Mouse (Mus musculus) gastrocnemius, postnatal 14 days (tissue): ENCODE measurements around the gene Fkbp9. TPM values are rescaled to one million over a fixed set of nuclear protein-coding genes. Genes with fewer than 3 reads are reported as not detected.

ENCODE experiments used
- DNase-seq: peaks from one replicate; pipeline ENCODE4 v3.0.0; 2021; ENCODE audit warnings: mixed read lengths
- intact Hi-C: fragments of 180-260 bp; cut with DNase I; formaldehyde crosslinking; loops from one replicate; pipeline ENCODE4 v1.15.1; 2025; ENCODE audit warnings: low total_unique reads
- total RNA-seq, 2 experiments: library from RNA; stranded (reverse); gene quantifications; 2 replicates each; pipeline ENCODE4 v1.2.3; 2021

The Fkbp9 gene
- total RNA-seq, 2 experiments from 2014 or later: 78.4 to 90.1 TPM

DNA sequence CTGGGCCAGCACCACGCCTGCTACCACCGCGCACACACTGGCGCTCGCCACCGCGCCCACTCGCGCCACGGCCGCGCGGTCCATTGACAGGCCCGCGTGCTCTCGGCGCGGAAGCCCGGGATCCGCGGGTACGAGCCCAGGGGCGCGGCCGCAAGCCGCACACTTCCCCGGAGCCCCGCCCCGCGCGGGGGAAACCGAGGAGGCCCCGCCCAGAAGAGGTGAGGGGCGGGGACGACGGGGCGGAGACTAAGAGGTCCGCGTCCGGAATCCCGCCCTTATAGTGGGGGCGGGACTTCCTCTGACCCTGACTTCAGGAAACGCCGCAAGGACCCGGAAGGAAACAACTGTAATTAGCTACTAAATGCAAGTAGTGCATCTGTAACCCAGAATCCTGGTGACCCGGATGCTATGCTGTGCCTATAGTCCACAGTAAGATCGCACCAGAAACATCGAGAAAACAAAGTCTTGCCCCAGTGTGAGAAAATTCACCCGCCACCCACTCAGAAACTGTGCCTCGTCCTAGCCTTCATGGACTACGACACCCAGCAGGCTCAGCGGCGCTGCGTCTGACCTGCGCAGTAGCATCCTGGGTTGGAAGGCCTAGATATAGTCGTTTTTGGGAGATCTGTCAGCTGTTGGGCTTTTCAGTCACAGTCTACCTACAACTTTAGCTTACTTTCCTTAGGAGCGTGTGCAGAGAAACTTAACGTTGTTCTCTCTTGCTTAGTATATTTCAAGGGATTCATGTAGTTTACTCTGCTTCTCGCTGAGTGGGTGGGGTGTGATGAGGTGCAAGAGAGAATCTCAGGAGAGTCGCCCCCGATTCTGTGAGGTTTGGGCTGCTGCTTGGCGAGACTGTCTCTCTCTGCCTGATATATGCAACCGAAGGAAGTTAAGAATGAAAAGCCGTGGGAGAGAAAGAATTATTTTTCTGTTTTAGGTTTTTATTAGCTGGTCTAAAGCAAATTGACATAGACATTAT lies 92.2 kb downstream of the Fkbp9 start, which contains the start of the genes Nt5c3 and Vmn1r4:
Gene Nt5c3 (minus strand): TSS at position 207 of the 982 bp plus-strand sequence.
Gene Vmn1r4 (plus strand): TSS at position 290 of the 982 bp plus-strand sequence.
- DNase-seq: peak; percentile 91
- intact Hi-C loops: no loop called here

Other genes with a start within 250 kb of the Fkbp9 start
- gene Lsm5, start 127.3 kb upstream of the Fkbp9 start, total RNA-seq: 10 to 100 TPM; 15.9 to 17.0 TPM
- gene Avl9, start 117.2 kb upstream of the Fkbp9 start, total RNA-seq: 1 to 10 TPM; 3.8 to 4.9 TPM
- gene Kbtbd2, start 34.2 kb upstream of the Fkbp9 start, total RNA-seq: 10 to 100 TPM; 19.0 to 20.1 TPM
- gene Nt5c3, start 91.9 kb downstream of the Fkbp9 start, total RNA-seq: 10 to 100 TPM; 53.9 to 58.8 TPM
- under 1 TPM; 0.10 to 0.18 TPM for gene Vmn1r4, start 92.0 kb downstream of the Fkbp9 start, total RNA-seq
- gene Vmn1r5, start 138.2 kb downstream of the Fkbp9 start, total RNA-seq: not detected
- not detected for gene Vmn1r6, start 165.2 kb downstream of the Fkbp9 start, total RNA-seq
- gene Vmn1r7, start 193.3 kb downstream of the Fkbp9 start, total RNA-seq: not detected
- not detected for gene Vmn1r8, start 200.2 kb downstream of the Fkbp9 start, total RNA-seq
- gene Vmn1r9, start 234.7 kb downstream of the Fkbp9 start, total RNA-seq: not detected